Mouse (Mus musculus): Measurements from ENCODE around the gene A830031A19Rik. TPM values are rescaled to one million over a fixed set of nuclear protein-coding genes. Genes with fewer than 3 reads are reported as not detected.

The A830031A19Rik gene
- total and polyA plus RNA-seq, 3 experiments: not detected

DNA sequence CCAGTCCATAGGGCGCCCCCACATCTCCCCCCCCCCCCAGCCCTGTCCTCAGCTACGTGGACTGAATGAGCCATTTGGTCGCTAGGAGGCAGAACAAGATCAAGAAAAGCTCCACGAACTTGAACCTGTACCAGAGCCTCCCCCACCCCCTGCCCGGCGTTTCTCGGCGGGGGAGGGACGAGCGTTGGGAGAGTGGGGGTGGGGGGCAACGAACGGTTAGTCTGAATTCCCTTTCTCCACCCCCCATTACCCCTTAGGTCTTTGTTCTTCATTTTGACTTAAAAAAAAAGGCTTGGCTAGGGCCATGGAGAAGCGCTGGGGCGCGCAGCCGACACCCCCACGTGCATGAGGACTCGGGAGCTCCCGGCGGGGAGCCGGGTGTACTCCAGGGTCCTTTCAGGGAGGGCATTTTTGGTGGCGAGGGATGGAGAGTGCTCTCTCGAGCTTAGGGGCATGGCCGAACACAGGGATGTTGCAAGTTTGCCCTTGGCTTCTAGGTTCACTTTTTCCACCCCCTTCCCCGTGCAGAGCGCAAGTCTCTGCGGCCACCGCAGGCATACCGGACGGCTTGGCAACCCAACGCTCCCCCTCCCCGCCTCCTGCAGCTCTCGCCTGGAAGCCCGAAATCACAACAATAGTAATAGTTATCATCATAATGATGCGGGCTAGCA, 6.3 kb upstream of the A830031A19Rik start:
- DNase-seq (ENCODE audit: low read depth, low spot score): peak; percentile 90
- TF ChIP-seq SMC3 (IDR thresholded peaks at IDR 0.05; ENCODE audit: low read depth, low read length): peak; percentile 43
- 0 out of 2 replicates have a peak, but pooled peaks have one; percentile 13 for TF ChIP-seq NELFE (IDR thresholded peaks at IDR 0.05; ENCODE audit: low read depth, low read length)
- TF ChIP-seq E2F4 (IDR thresholded peaks at IDR 0.05; ENCODE audit: borderline replicate concordance, low read depth, low read length): no peak
- peak; percentile 66 for TF ChIP-seq RAD21 (IDR thresholded peaks at IDR 0.05; ENCODE audit: low read depth, low read length)
- peak; percentile 62 for TF ChIP-seq CHD2 (IDR thresholded peaks at IDR 0.05; ENCODE audit: low read length)
- peak in 2 of 3 experiments; percentile 62 to 63; a peak in 5 of 6 replicates for TF ChIP-seq CTCF (IDR thresholded peaks at IDR 0.05 in 2 of 3, conservative IDR thresholded peaks at IDR 0.05 in 1 of 3; ENCODE audit: control insufficient read depth in 1 of 3, insufficient read depth in 1 of 3, low read depth in 2 of 3, low read length in 3 of 3, poor library complexity in 1 of 3, severe bottlenecking in 1 of 3)
- TF ChIP-seq ETS1 (IDR thresholded peaks at IDR 0.05; ENCODE audit: low read depth, low read length): no peak
- peak; percentile 84; the same call in 1 of the 2 replicates for TF ChIP-seq CHD1 (IDR thresholded peaks at IDR 0.05; ENCODE audit: low read depth, low read length)
- TF ChIP-seq USF2 (IDR thresholded peaks at IDR 0.05; ENCODE audit: borderline replicate concordance in 1 of 2, insufficient read depth in 1 of 2, low read depth in 1 of 2, low read length in 2 of 2): no peak
- TF ChIP-seq MAZ (IDR thresholded peaks at IDR 0.05; ENCODE audit: low read depth, low read length): peak; percentile 68
- TF ChIP-seq BHLHE40 (IDR thresholded peaks at IDR 0.05; ENCODE audit: borderline replicate concordance, low read depth, low read length): peak; percentile 38; the same call in 1 of the 2 replicates
- TF ChIP-seq HCFC1 (IDR thresholded peaks at IDR 0.05; ENCODE audit: low read depth, low read length): no peak
- TF ChIP-seq GATA1 (IDR thresholded peaks at IDR 0.05; ENCODE audit: low read depth, low read length): no peak
- 0 out of 2 replicates have a peak, but pooled peaks have one; percentile 6 for TF ChIP-seq USF1 (IDR thresholded peaks at IDR 0.05; ENCODE audit: low read depth, low read length)
- 0 out of 2 replicates have a peak, but pooled peaks have one; percentile 71 for TF ChIP-seq UBTF (IDR thresholded peaks at IDR 0.05; ENCODE audit: borderline replicate concordance, insufficient read depth, low read depth, low read length)
- no peak for TF ChIP-seq TAL1 (IDR thresholded peaks at IDR 0.05; ENCODE audit: low read length)
- TF ChIP-seq ZKSCAN1 (IDR thresholded peaks at IDR 0.05; ENCODE audit: low read depth, low read length): no peak
- TF ChIP-seq MAX (IDR thresholded peaks at IDR 0.05; ENCODE audit: low read length): peak; percentile 59
- no peak for TF ChIP-seq ELF1 (IDR thresholded peaks at IDR 0.05; ENCODE audit: low read depth, low read length)
- no peak for TF ChIP-seq MAFK (IDR thresholded peaks at IDR 0.05; ENCODE audit: borderline replicate concordance, low read depth, low read length)
- no peak for TF ChIP-seq ZMIZ1 (IDR thresholded peaks at IDR 0.05; ENCODE audit: low read depth, low read length)
- peak; percentile 70 for TF ChIP-seq ZNF384 (IDR thresholded peaks at IDR 0.05; ENCODE audit: low read depth, low read length)
- TF ChIP-seq SIN3A (IDR thresholded peaks at IDR 0.05; ENCODE audit: low read length): peak; percentile 34
- no peak for TF ChIP-seq MEF2A (IDR thresholded peaks at IDR 0.05; ENCODE audit: extremely low read depth, insufficient replicate concordance, low read depth, low read length, poor library complexity, severe bottlenecking)
- TF ChIP-seq JUND (IDR thresholded peaks at IDR 0.05; ENCODE audit: low read depth, low read length): no peak
- peak in 1 of 2 experiments; percentile 14; a peak in 1 of 4 replicates for TF ChIP-seq POLR2A (IDR thresholded peaks at IDR 0.05; ENCODE audit: control insufficient read depth in 1 of 2, insufficient read depth in 1 of 2, low read depth in 1 of 2, low read length in 2 of 2, poor library complexity in 1 of 2)
- TF ChIP-seq POLR2AphosphoS5 (IDR thresholded peaks at IDR 0.05; ENCODE audit: borderline replicate concordance, low read depth, low read length): no peak
- peak; percentile 69 for TF ChIP-seq MXI1 (IDR thresholded peaks at IDR 0.05; ENCODE audit: low read depth, low read length)
- TF ChIP-seq GABPA (IDR thresholded peaks at IDR 0.05; ENCODE audit: low read depth, low read length): no peak
- TF ChIP-seq EP300 (IDR thresholded peaks at IDR 0.05; ENCODE audit: low read depth in 1 of 2, low read length in 2 of 2): peak; percentile 27 to 75; a peak in 3 of 4 replicates
- peak; percentile 44; the same call in 1 of the 2 replicates for TF ChIP-seq TCF12 (IDR thresholded peaks at IDR 0.05; ENCODE audit: low read depth, low read length)
- peak; percentile 53 for TF ChIP-seq ZC3H11A (IDR thresholded peaks at IDR 0.05; ENCODE audit: low read depth, low read length)
- TF ChIP-seq MYB (IDR thresholded peaks at IDR 0.05; ENCODE audit: low read depth, low read length): peak; percentile 74
- TF ChIP-seq NRF1 (IDR thresholded peaks at IDR 0.05; ENCODE audit: insufficient read depth, low read depth, low read length, poor library complexity, severe bottlenecking): no peak
- no peak; the same call in 1 of the 2 replicates for TF ChIP-seq POLR2AphosphoS2 (IDR thresholded peaks at IDR 0.05; ENCODE audit: low read length)

More for the DNA sequence above, 6.3 kb upstream of the A830031A19Rik start:
- Histone ChIP-seq H3K79me2 (ENCODE audit: control insufficient read depth, insufficient read depth, low read length, poor library complexity) (peaks cover 94% of the 10 kb centered on the region), H3K4me3 (ENCODE audit: control insufficient read depth in 1 of 2, insufficient read depth in 1 of 2, low read depth in 2 of 2, low read length in 2 of 2) (peak overlapping the region; percentile 69 to 82), H3K9me3 (replicated peaks; ENCODE audit: insufficient read depth, low read length) (no peaks in the 10 kb centered on the region), H3K27me3 (ENCODE audit: control insufficient read depth in 1 of 2, insufficient read depth in 2 of 2, low read length in 2 of 2) (no peaks in the 10 kb centered on the region), H3K4me1 (ENCODE audit: control insufficient read depth in 1 of 2, insufficient read depth in 2 of 2, low read length in 2 of 2) (peaks cover 9 to 17% of the 10 kb centered on the region in 2 experiments; a peak in 3 of 4 replicates), H3K9ac (ENCODE audit: control insufficient read depth, low read depth, low read length, poor library complexity, severe bottlenecking) (peak overlapping the region; percentile 98), H3K27ac (ENCODE audit: control insufficient read depth, low read depth, low read length) (peak overlapping the region; percentile 96), H3K36me3 (ENCODE audit: control insufficient read depth in 1 of 2, insufficient read depth in 2 of 2, low read length in 2 of 2) (peaks cover 14 to 27% of the 10 kb centered on the region in 2 experiments)

Data from MEL (cell line).